7 mouse cellular contexts compared by ENCODE assay signal in the genomic region with DNA sequence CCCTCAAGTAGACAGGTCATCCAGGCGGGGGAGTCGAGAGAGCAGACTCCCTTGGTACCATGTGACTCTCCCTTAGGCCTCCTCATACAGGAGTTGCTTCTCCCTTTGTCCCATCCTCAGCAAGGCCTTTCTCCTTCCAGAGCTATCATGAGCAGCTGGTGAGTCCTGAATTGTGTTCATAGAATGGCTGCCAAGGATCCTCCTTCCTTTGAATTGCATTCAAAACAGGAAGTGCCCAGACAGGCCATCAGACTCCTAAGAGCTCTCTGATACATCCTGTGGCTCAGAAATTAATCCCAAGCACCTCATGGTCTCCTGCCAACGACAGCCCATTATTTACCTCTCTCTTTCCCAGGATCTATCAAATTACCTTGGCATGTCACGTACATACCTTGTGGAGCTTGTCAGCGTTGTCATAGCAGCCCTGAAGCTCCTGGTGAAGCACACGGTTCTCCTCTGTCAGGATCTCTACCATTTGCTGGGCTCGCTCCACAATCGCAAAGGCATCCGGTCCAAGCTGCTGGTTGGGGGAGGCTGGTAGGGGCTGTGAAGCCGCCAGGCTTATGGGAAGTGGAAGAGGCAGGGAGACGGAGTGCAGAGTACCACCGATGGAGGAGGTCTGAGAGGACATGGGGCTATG.
DNase-seq lines count a peak whose midpoint lies in the region; ATAC-seq and TF ChIP-seq lines count a peak whose summit lies in the region.

No protein-coding gene starts in this region.

- peak; percentile 19 for DNase-seq in liver, adult 2 months (ENCODE audit: extremely low read depth, low read depth, low spot score)
- peak; percentile 59 for DNase-seq in forebrain, embryonic 14.5 days (ENCODE audit: low spot score)
- peak; percentile 45 to 46 for DNase-seq in kidney, postnatal 25 days
- no peak for DNase-seq in urinary bladder, postnatal 25 days (ENCODE audit: low spot score)

- no peak for TF ChIP-seq CTCF in liver, adult 2 months (IDR thresholded peaks at IDR 0.05; ENCODE audit: low read depth, low read length)

- peak overlapping the region; percentile 12; the same call in 1 of the 2 replicates for H3K27ac ChIP-seq in liver, adult 2 months (replicated peaks; ENCODE audit: insufficient read depth, low read depth, low read length)
- no peak overlapping the region; the same call in 1 of the 2 replicates for H3K27ac ChIP-seq in liver, embryonic 12.5 days
- H3K27ac ChIP-seq in forebrain, embryonic 14.5 days (ENCODE audit: low read depth, low read length), result peak overlapping the region; percentile 9; the same call in 1 of the 2 replicates
- H3K27ac ChIP-seq in stomach, embryonic 15.5 days, result no peak overlapping the region; the same call in 1 of the 2 replicates

- H3K36me3 ChIP-seq in liver, adult 2 months (ENCODE audit: control insufficient read depth, insufficient read depth, low read length), result no peaks in the 10 kb centered on the region; the same call in 1 of the 2 replicates
- H3K36me3 ChIP-seq in liver, embryonic 12.5 days, result no peaks in the 10 kb centered on the region
- H3K36me3 ChIP-seq in forebrain, embryonic 14.5 days (ENCODE audit: control insufficient read depth, insufficient read depth, low read length), result peaks cover 26% of the 10 kb centered on the region
- peaks cover 18% of the 10 kb centered on the region for H3K36me3 ChIP-seq in stomach, embryonic 15.5 days

- H3K9ac ChIP-seq in liver, adult 2 months (ENCODE audit: low read depth, low read length), result no peak overlapping the region
- H3K9ac ChIP-seq in liver, embryonic 12.5 days, result no peak overlapping the region
- H3K9ac ChIP-seq in forebrain, embryonic 14.5 days (ENCODE audit: low read length), result no peak overlapping the region
- H3K9ac ChIP-seq in stomach, embryonic 15.5 days, result no peak overlapping the region

- no peaks in the 10 kb centered on the region for H3K79me2 ChIP-seq in liver, adult 2 months (ENCODE audit: control insufficient read depth, insufficient read depth, low read length)

- no peak for TF ChIP-seq POLR2A in liver, adult 2 months (IDR thresholded peaks at IDR 0.05; ENCODE audit: extremely low read depth, insufficient read depth, low read length)

- ATAC-seq in liver, embryonic 12.5 days, result no peak
- ATAC-seq in forebrain, embryonic 14.5 days, result peak; percentile 67
- ATAC-seq in stomach, embryonic 15.5 days (ENCODE audit: insufficient read depth, low FRiP score, low read depth), result 0 out of 2 replicates have a peak, but pooled peaks have one; percentile 39
- ATAC-seq in CD4-positive, CD25-positive, alpha-beta regulatory T cell, adult 4 months, result no peak

- WGBS in liver, adult 2 months, result 68% methylated on average over 12 of the region's 12 CpGs
- WGBS in liver, embryonic 12.5 days (ENCODE audit: insufficient replicate concordance), result 60% methylated on average over 12 of the region's 12 CpGs
- WGBS in forebrain, embryonic 14.5 days, result 71% methylated on average over 12 of the region's 12 CpGs
- WGBS in stomach, embryonic 15.5 days, result 57% methylated on average over 12 of the region's 12 CpGs

- H3K9me3 ChIP-seq in liver, embryonic 12.5 days (replicated peaks), result no peaks in the 10 kb centered on the region
- no peaks in the 10 kb centered on the region for H3K9me3 ChIP-seq in forebrain, embryonic 14.5 days (replicated peaks; ENCODE audit: control insufficient read depth, low read length)
- H3K9me3 ChIP-seq in stomach, embryonic 15.5 days, result no peaks in the 10 kb centered on the region

- no peak overlapping the region for H3K4me3 ChIP-seq in liver, adult 2 months (ENCODE audit: insufficient read depth, low read depth, low read length)
- H3K4me3 ChIP-seq in liver, embryonic 12.5 days, result no peak overlapping the region
- H3K4me3 ChIP-seq in forebrain, embryonic 14.5 days (ENCODE audit: low read depth, low read length), result no peak overlapping the region
- no peak overlapping the region for H3K4me3 ChIP-seq in stomach, embryonic 15.5 days (replicated peaks)

- H3K4me2 ChIP-seq in liver, embryonic 12.5 days, result no peak overlapping the region
- H3K4me2 ChIP-seq in forebrain, embryonic 14.5 days (ENCODE audit: low read length), result no peak overlapping the region
- no peak overlapping the region for H3K4me2 ChIP-seq in stomach, embryonic 15.5 days

- no peaks in the 10 kb centered on the region for H3K27me3 ChIP-seq in liver, adult 2 months (ENCODE audit: control insufficient read depth, insufficient read depth, low read length)
- no peaks in the 10 kb centered on the region for H3K27me3 ChIP-seq in liver, embryonic 12.5 days (replicated peaks)
- no peaks in the 10 kb centered on the region for H3K27me3 ChIP-seq in forebrain, embryonic 14.5 days (replicated peaks; ENCODE audit: control insufficient read depth, insufficient read depth, low read length)
- no peaks in the 10 kb centered on the region for H3K27me3 ChIP-seq in stomach, embryonic 15.5 days (replicated peaks)

- H3K4me1 ChIP-seq in liver, adult 2 months (ENCODE audit: control insufficient read depth, insufficient read depth, low read length), result 0 out of 2 replicates have a peak, but pooled peaks cover 3% of the 10 kb centered on the region
- no peaks in the 10 kb centered on the region for H3K4me1 ChIP-seq in liver, embryonic 12.5 days
- no peaks in the 10 kb centered on the region for H3K4me1 ChIP-seq in forebrain, embryonic 14.5 days (ENCODE audit: control insufficient read depth, insufficient read depth, low read length)
- no peaks in the 10 kb centered on the region for H3K4me1 ChIP-seq in stomach, embryonic 15.5 days

Comparison
In these comparisons a context has a peak if more than half of its experiments do, and no peak if none do; other contexts are left out.
1. H3K27ac ChIP-seq: peak in liver, adult 2 months (single experiment) and forebrain, embryonic 14.5 days (single experiment); none in liver, embryonic 12.5 days (single experiment) and stomach, embryonic 15.5 days (single experiment).
2. ATAC-seq: peak in forebrain, embryonic 14.5 days (single experiment) and stomach, embryonic 15.5 days (single experiment); none in liver, embryonic 12.5 days (single experiment) and CD4-positive, CD25-positive, alpha-beta regulatory T cell, adult 4 months (single experiment).